Mouse (Mus musculus) intestine, postnatal 0 days (tissue): ENCODE data around the gene Rcc1. TPM values are rescaled to one million over a fixed set of nuclear protein-coding genes. Genes with fewer than 3 reads are reported as not detected.
A peak's percentile ranks its signal among the peaks of the same experiment; 100 is the strongest.
"Not testable (repeated sequence)": the region's sequence is repeated elsewhere in the genome, so short reads cannot be mapped to it uniquely, and the experiment has no call there.

Experiments used
- ATAC-seq: fragments of 200-750 bp; cut with Nextera tagmentation; 2 replicates; pipeline ENCODE4 v1.8.0; 2017; ENCODE audit warnings: mild to moderate bottlenecking, moderate TSS enrichment, moderate library complexity
- H3K27ac ChIP-seq: fragments of 300-500 bp; sonication (generic); 2 replicates; pipeline ENCODE4 v1.5.1; 2014; ENCODE audit warnings: mild to moderate bottlenecking, low read depth, low read length, moderate library complexity
- H3K27me3 ChIP-seq: fragments of 300-500 bp; sonication (generic); replicated peaks from 2 replicates; pipeline ENCODE4 v1.6.1; 2014; ENCODE audit warnings: low read length, mixed read lengths; ENCODE audit not compliant: control insufficient read depth, insufficient read depth
- H3K36me3 ChIP-seq: fragments of 300-500 bp; sonication (generic); 2 replicates; pipeline ENCODE4 v1.6.1; 2014; ENCODE audit warnings: mild to moderate bottlenecking, moderate library complexity; ENCODE audit not compliant: control insufficient read depth, insufficient read depth
- H3K4me1 ChIP-seq: fragments of 300-500 bp; sonication (generic); replicated peaks from 2 replicates; pipeline ENCODE4 v1.6.1; 2014; ENCODE audit warnings: antibody characterized with exemption, low read length, mixed read lengths; ENCODE audit not compliant: control insufficient read depth, insufficient read depth
- H3K4me2 ChIP-seq: fragments of 300-500 bp; sonication (generic); replicated peaks from 2 replicates; pipeline ENCODE4 v1.6.1; 2014; ENCODE audit warnings: low read depth, mild to moderate bottlenecking, moderate library complexity
- H3K4me3 ChIP-seq: fragments of 300-500 bp; sonication (generic); 2 replicates; pipeline ENCODE4 v1.5.1; 2014; ENCODE audit warnings: low read depth, low read length
- H3K9ac ChIP-seq: fragments of 300-500 bp; sonication (generic); 2 replicates; pipeline ENCODE4 v1.6.1; 2014; ENCODE audit warnings: mild to moderate bottlenecking, low read depth, low read length
- H3K9me3 ChIP-seq: fragments of 300-500 bp; sonication (generic); 2 replicates; pipeline ENCODE4 v1.6.1; 2016; ENCODE audit warnings: mixed run types; ENCODE audit not compliant: control insufficient read depth
- CTCF ChIP-seq: sonication (generic); IDR thresholded peaks from 2 replicates; pipeline ENCODE4 v1.5.1; 2016; ENCODE audit warnings: low read depth, mild to moderate bottlenecking, control low read depth, antibody characterized with exemption, moderate library complexity
- WGBS: fragments of 180-500 bp; shearing (Covaris S2); extraction: QIAGEN DNeasy Blood & Tissue Kit; methylation state at CpG from one replicate; pipeline ENCODE4 v1.1.7; 2014; 5-methylcytosine and 5-hydroxymethylcytosine counted together
- polyA plus RNA-seq: library from polyadenylated mRNA; unstranded; fragments of >200 nt; fragmentation: Nextera tagmentation; extraction: Ambion mirVana; gene quantifications from 2 replicates; pipeline ENCODE4 v1.2.1, GENCODE M21; 2015

Rcc1 gene
- polyA plus RNA-seq, 1 experiment from 2014 or later = 48.7 TPM

DNA sequence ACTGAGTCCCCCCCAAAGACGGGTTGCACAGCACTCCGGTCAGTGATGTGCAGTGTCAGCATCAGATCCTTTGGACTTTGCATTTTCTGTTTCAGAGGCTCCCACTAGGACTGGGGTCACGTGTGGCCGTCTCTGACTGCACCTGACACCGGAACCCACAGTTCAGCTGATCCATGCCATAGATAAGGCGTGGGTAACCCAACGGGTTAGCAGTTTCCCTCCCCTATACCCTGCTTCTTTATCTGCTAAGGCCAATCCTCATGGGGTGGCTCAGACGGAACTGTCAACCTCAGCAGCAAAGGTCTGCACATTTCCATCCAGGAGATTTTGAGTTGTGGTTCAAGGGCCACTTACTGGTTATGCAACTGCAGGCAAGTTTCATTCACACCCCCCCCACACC is 48.1 kb downstream of the Rcc1 start:
- Histone ChIP-seq H3K9ac (no peak overlapping the region), H3K27me3 (no peaks in the 10 kb centered on the region), H3K4me3 (no peak overlapping the region), H3K36me3 (peaks cover under 1% of the 10 kb centered on the region; the same call in 1 of the 2 replicates), H3K27ac (peak overlapping the region; percentile 65), H3K4me1 (no peaks in the 10 kb centered on the region), H3K4me2 (no peak overlapping the region), H3K9me3 (no peaks in the 10 kb centered on the region)
- WGBS = 54% methylated on average over 8 of the region's 8 CpGs
- peak; percentile 65 for ATAC-seq
- TF ChIP-seq CTCF = no peak

DNA sequence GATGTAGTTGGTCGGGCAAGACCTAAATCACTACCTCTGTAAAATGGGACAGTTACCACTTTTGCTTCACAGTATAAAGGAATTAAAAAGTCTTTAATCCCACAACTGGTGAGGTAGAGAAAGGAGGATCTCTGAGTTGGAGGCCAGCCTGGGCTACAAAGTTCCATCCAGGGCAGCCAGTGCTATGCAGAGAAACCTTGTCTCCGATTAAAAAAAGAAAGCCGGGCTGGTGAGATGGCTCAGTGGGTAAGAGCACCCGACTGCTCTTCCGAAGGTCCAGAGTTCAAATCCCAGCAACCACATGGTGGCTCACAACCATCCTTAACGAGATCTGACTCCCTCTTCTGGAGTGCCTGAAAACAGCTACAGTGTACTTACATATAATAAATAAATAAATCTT is 49.9 kb downstream of the Rcc1 start:
- peak overlapping the region; percentile 74 for H3K4me2 ChIP-seq
- WGBS = 25% methylated on average over 6 of the region's 6 CpGs
- not testable (repeated sequence) for H3K27me3 ChIP-seq, H3K4me1 ChIP-seq, ATAC-seq, H3K36me3 ChIP-seq, H3K9me3 ChIP-seq, H3K9ac ChIP-seq
- peak overlapping the region; percentile 50 for H3K4me3 ChIP-seq
- TF ChIP-seq CTCF = 0 out of 2 replicates have a peak, but pooled peaks have one; percentile 3
- H3K27ac ChIP-seq = peak overlapping the region; percentile 77; the same call in 1 of the 2 replicates

DNA sequence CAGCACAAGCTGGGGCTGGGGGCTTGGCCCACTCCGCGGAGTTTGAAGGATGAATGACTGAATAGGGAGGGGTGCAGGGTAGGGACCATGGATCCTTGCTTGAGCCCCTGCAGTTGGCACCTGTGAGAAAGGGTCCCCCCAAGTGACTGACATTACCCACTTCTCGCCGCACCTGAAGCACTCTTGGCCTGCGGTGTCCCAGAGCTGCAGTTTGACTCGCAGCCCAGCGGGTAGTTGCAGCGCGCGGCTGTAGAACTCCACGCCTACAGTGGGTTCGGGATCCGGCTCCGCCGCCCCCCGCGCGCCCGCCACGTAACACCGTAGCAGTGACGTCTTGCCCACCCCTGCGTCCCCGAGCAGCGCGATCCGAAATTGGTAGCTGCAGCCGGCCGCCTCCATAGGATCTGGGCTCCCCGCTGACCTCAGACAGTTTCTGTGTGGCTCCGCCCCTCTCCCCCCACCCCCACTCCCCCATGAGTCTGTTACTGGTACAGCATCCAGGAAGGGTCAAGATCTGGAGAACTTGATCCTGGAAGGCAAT is 50.4 kb downstream of the Rcc1 start, which contains the start of gene Rab42:
TSS of gene Rab42 (minus strand) at position 447 of the 541 bp plus-strand sequence.
- 2% methylated on average over 31 of the region's 31 CpGs for WGBS
- peak; percentile 60 for ATAC-seq
- TF ChIP-seq CTCF = peak; percentile 33; the same call in 1 of the 2 replicates

DNA sequence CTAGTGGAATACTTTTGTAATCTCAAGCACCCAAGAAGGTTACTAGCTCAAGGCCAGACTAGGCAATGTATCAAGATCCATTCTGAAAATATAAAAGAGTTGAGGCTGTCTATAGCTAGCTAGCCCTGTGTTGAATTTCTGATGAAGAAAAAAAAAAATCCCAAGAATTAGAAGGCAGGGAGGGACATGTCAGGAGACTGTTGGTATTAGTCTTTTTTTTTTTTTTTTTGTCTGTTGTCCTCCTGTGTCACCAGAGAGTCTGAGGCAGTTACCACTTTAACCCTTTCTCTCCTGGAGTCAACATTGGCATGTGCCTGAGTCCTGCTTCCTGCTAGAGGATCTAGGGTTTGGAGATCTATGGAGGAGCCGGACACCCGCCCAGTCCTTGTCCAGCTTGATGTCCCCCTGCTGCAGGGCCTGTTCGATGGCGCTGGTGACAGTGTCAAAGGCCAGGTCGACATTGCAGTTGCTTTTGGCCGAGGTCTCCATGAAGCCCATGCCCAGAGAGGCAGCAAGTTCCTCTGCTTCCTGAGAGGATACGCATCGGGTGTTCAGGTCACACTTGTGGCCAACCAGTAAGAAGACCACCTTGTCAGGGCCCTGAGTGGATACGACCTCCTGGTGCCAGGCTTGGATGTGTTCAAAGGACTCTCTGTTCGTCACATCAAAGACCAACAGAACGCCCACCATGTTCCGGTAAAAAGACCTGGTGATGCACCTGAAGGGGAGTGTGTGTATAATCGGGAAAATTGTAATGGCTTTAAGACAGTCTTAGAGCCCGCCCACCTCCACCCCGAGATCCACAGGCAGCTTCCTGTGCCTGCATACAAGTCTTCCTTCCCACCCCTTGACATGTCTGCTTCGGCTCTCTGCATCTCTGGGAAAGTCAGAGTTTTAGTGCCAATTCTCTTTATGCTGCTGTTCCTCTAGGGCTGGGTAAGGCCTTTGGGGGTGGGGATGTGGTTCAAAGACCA is 51.2 kb downstream of the Rcc1 start:
- Histone ChIP-seq H3K27ac (peak overlapping the region; percentile 77; the same call in 1 of the 2 replicates), H3K9ac (peak overlapping the region; percentile 50), H3K36me3 (no peaks in the 10 kb centered on the region), H3K4me3 (peak overlapping the region; percentile 50), H3K27me3 (no peaks in the 10 kb centered on the region), H3K4me2 (peak overlapping the region; percentile 74), H3K4me1 (no peaks in the 10 kb centered on the region), H3K9me3 (no peaks in the 10 kb centered on the region)
- TF ChIP-seq CTCF = no peak
- ATAC-seq = no peak
- 69% methylated on average over 16 of the region's 16 CpGs for WGBS

More for the DNA sequence above, 50.4 kb downstream of the Rcc1 start, which contains the start of gene Rab42:
- H3K4me1 ChIP-seq = no peaks in the 10 kb centered on the region
- peak within 1 kb of the TSS; percentile 50 for H3K4me3 ChIP-seq
- peak within 1 kb of the TSS; percentile 77 for H3K27ac ChIP-seq
- H3K36me3 ChIP-seq = no peaks in the 10 kb centered on the region
- no peaks in the 10 kb centered on the region for H3K9me3 ChIP-seq
- peak within 1 kb of the TSS; percentile 50 for H3K9ac ChIP-seq
- no peaks in the 10 kb centered on the region for H3K27me3 ChIP-seq
- peak within 1 kb of the TSS; percentile 74 for H3K4me2 ChIP-seq

GRCm38 (mm10) chr4:132301486-132301885 is 51.9 kb downstream of the Rcc1 start:
- 83% methylated on average over 6 of the region's 6 CpGs for WGBS
- Histone ChIP-seq H3K4me2 (no peak overlapping the region), H3K36me3 (no peaks in the 10 kb centered on the region), H3K4me1 (no peaks in the 10 kb centered on the region), H3K9me3 (no peaks in the 10 kb centered on the region), H3K4me3 (no peak overlapping the region), H3K27me3 (no peaks in the 10 kb centered on the region), H3K27ac (no peak overlapping the region), H3K9ac (no peak overlapping the region)
- ATAC-seq = no peak
- no peak for TF ChIP-seq CTCF

DNA sequence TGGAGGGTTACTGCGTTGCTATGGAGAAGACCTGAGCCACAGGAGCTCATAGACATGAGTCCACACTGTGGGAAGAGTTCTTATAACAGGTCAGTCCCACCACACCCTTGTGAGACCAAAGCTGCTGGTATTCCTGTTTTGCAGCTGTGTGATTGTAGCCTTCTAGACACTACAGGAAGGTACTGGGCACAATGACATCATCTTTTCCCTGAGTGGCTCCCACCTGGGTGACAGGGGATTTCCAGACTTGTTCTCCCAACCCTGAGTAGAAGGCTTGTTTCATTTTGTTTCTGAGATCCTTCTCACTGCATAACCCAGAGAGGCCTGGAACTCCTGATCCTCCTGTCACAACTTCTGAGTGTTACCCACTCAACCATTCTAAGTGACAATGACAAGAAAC is 53.6 kb downstream of the Rcc1 start:
- H3K27me3 ChIP-seq = no peaks in the 10 kb centered on the region
- H3K9me3 ChIP-seq = no peaks in the 10 kb centered on the region
- no peaks in the 10 kb centered on the region for H3K4me1 ChIP-seq
- ATAC-seq = no peak
- H3K36me3 ChIP-seq = no peaks in the 10 kb centered on the region
- H3K4me3 ChIP-seq = no peak overlapping the region
- whole genome bisulfite sequencing = 75% methylated on average over 1 of the region's 1 CpGs
- H3K4me2 ChIP-seq = no peak overlapping the region
- H3K9ac ChIP-seq = no peak overlapping the region
- H3K27ac ChIP-seq = no peak overlapping the region
- no peak for TF ChIP-seq CTCF
